Mouse (Mus musculus) right cerebral cortex, postnatal 36 days (tissue): ENCODE results near the gene Cd6.

ENCODE experiments used
- DNase-seq, 2 experiments: peaks; one replicate each; pipeline ENCODE4 v3.0.0; 2022; ENCODE audit warnings: low spot score in 2 of 2, mixed read lengths in 1 of 2

Gene Cd6

DNA sequence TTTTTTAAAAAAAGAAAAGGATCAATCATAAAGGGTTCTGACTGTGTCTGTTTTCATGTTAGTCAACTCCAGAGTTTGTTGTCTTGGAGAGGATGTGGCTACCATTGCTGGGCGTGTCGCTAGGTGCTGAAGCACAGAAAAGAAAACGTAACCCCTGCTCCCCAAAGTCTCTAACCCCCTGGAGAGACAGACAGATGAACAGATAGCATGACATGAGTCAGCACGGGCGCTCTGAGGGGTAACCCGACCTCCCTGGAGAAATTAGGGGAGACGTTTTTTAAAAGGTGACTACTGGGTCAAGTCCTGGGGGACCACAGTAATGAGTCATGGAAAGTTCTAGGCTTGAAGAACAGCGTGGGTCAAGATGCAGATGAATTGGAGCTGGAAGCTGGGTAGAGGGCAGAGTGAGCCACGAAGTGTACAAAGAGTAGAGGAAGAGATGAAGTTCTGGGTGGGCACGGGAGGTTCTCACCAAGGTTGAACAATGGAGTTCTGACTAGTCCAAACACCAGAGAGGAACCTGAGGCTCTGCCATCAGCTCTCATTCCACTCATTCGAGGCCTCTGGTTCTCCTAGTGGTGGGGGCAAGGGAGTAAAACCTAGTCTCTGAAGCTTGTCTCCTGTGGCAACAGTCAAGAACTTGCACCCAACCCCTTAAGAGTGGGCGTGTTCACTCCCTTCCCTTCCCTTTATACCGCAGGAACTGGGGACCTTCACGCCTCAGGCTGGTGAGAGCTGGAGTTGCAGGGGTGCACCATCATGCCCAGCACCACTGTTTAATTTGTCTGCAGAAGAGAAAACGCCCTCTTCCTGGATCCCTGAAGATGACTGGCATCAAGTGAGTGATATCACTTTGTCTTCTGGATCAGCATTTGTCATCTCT lies 9.4 kb upstream of the Cd6 start, which contains the start of gene Slc15a3:
TSS of gene Slc15a3 (plus strand) at position 718 of the 883 bp plus-strand sequence.
- DNase-seq = no peak

- DNase-seq = no peak
These were observed 5.8 kb upstream of the Cd6 start for GRCm38 (mm10) chr19:10835671-10836070.

DNA sequence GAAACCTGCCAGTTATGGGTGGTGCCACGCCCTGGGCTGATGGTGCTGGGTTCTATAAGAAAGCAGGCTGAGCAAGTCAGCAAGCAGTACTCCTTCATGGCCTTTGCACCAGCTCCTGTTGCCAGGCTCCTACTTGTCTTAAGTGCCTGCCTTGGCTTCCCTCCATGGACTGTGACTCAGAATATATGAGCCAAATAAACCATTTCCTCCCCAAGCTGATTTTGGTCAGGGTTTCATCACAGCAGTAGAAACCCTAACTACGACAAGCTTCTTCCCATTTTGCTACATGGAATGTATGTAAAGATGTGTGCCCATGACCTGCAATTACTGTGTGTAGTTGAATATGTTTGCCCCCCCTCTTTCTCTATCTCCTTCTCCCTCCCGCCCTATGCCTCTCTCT lies 3.8 kb upstream of the Cd6 start:
- DNase-seq = no peak

- DNase-seq = no peak
These were observed 2.2 kb upstream of the Cd6 start for GRCm38 (mm10) chr19:10832030-10832429.

- DNase-seq = no peak
These were observed 1.6 kb upstream of the Cd6 start for GRCm38 (mm10) chr19:10831424-10831823.

GRCm38 (mm10) chr19:10828321-10828720 lies 1.5 kb downstream of the Cd6 start:
- DNase-seq = no peak

- DNase-seq = no peak
These were observed 5.8 kb downstream of the Cd6 start for GRCm38 (mm10) chr19:10824061-10824460.

GRCm38 (mm10) chr19:10822534-10822933 lies 7.3 kb downstream of the Cd6 start:
- no peak for DNase-seq

DNA sequence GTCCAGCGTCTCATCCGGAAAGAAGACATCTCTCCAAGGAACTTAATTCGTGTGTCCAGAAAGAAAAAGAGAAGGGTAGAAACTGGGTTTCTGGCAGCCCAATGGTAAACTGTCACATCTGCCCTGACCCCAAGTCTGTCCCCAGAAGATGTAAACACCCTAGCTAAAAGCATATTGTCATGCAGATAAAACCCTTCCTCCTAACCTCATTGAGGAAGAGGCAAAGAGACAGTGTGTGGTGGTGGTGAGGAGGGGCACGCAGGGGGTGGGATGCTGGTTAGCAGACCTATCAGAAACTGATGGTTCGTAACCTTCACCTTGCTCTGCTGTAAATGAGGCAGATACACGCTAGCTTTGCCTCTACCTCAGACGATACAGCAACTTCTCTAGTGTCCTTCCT lies 8.5 kb downstream of the Cd6 start:
- no peak for DNase-seq

DNA sequence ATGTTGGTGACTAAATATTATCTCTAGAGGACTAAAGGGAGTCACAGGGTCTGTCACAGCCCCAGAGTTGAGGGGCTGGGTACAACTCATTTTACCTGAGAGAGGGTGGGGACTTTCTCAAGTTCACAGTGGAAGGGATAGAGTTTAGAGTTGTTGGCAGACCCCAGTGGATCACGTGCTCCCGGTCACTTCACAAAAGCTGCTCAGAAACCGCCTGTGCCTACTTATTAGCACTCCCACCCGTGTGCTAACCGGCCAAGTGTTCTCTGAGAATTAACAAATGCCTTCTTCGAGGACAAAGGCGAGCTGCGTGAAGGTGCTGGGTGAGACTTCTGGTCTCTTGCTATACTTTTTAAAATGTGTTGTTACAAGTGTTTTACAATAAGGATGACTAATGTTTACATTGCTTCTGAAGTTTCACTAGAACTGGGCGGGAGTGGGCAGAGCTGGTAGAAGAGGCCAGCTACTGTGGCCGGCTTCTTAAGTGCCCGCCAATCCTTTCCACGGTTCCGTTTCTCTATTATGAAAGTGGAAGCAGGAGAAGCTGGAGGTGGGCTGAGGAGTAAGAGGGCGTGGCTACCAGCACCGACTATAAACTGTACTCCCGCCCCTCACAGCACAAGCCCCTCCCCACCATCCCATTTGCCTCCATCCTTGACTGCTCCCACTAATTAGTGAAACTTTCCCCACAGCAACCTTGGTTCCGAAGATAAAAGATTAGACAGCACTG lies 11.5 kb downstream of the Cd6 start:
- DNase-seq = no peak

- no peak for DNase-seq
These were observed 13.4 kb downstream of the Cd6 start for GRCm38 (mm10) chr19:10816462-10816861.

- no peak for DNase-seq
These were observed 14.0 kb downstream of the Cd6 start for GRCm38 (mm10) chr19:10815871-10816270.

DNA sequence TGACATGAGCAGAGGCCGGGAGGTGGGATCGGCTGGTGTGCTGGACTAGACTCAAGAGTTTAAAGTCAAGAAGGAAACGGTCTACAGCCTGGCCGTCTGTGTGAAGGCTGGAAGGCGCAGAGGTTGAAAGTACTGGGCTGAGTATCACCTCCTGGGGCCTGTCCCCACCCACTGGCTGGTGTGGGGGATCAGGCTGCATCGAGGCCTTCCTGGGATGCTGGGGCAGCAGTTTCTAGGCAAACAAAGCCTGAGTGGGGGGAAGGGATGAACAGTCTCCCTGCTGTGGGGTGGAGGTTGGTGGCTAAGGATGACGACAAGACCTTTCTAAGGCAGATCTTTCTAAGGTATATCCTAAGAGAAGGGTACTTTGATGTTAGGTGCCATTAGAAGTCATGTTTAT lies 16.0 kb downstream of the Cd6 start:
- DNase-seq = no peak

DNA sequence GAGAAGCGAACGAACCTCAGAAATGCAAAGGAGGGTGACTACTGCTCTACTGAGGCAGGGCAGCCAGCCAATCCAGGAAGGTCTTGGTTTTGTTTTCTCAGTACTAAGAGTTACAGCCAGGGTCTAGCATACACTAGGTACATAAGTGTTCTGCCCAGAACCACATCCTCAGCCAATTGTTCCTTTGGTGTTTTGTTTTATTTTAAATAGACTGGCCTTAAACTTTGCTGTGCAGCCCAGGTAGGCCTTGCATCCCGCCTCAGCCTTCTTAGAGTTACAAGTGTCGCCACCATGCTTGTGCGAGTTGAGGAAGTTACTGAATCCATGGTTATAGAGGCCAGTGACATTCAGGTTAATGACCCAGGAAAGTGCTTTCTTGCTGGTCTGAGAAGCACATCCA lies 16.8 kb downstream of the Cd6 start:
- DNase-seq = no peak

DNA sequence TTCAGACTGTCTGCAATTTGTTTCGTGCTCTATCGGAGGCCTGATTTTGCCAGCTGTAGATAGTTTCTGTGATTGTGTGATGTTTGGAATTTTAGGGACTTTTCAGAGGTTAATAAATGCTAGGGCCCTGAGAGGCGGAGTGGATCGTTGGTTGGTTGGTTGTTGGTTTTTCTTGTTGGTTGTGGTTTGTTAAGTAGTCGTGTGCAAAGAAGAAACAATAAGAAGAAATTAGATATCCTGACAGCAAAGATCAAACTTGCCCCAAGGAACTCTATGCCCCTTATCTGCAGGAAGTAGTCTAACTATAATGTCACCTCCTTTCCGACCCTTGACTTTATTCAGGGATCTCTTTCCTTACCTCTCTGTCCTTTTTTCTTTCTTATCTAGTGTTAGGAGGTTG lies 18.4 kb downstream of the Cd6 start:
- no peak for DNase-seq

DNA sequence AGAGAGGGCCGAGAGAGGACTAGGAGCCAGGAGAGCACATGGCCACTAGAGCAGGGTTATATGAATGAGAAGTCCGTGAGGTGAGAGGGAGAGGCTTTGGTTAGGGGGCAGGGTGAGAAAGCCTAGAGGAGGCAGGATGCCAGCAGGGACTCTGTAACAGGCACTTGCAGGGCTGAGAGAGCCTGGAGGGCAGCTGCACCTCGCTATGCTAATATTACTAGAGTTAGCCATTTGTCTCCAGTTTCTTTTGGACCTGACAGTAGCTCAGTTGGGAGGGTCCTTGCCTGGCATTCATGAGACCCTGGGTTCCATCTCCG lies 19.7 kb downstream of the Cd6 start:
- no peak for DNase-seq

DNA sequence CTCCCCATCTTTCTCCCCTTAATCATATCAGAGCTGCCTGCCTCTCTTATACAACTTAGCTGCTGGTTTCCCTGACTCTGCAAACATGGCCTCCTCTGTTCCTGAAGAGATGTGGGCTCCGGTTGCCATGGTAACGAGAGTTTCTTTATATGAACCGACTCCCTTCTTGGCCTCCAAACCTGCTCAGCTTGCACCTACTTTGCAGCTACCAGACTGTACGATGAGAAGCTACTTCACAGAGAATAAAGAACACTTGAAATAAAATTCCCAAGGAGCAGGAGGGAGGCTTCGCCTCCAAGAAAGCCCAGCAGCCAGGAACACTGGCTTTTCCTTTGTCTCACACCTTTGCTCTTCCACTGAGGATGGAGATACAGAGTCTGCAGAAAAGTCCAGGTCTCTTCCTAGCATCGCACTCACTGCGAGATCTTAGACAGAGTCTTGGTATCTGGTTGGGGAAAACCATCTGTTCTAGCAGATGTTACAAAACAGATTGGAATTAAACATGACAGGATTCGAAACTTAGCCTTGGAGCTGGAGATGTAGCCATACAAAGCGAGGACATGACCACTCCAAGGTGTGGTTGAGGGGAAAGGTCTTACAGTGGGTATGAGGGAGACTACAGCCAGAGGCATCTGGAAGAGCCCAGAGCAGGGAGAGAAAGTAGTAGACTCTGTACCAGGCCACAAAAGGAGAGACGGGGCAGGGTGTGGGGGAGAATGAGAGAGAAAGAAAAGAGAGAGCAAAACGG lies 20.3 kb downstream of the Cd6 start:
- DNase-seq = peak; percentile 77 to 87

- no peak for DNase-seq
These were observed 21.2 kb downstream of the Cd6 start for GRCm38 (mm10) chr19:10808524-10809233.

DNA sequence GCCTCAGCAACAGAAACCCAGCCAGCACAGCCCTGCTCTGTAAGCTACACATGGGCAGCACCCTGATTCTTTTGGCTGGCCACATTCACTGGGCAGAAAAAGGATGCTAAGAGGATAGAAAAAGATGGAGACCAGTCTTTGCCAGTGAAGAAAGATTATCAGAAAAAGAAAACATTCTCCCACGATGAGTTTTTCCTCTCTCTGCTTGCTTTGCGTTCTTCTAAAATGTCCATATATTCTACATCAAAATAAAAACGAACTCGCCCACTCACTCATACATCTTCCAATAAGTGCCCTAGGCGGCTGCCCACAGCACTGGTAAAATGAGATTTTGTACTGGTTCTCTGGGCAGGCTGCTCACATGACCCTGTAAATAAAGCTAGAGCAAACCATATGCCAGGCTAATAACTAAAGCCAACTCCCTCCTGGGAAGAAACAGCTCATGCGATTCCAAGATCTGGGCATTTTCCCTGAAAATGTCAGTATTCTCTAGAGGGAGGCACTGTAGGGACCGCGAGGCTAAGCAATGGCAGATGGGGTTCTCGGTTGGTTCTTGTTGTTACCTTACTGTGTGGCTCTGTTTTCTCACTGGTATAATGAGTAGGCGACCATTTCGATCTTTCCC lies 24.1 kb downstream of the Cd6 start:
- DNase-seq = no peak

GRCm38 (mm10) chr19:10804850-10805660 lies 24.8 kb downstream of the Cd6 start:
- DNase-seq = no peak

GRCm38 (mm10) chr19:10803751-10804150 lies 26.1 kb downstream of the Cd6 start:
- no peak for DNase-seq
